Mouse (Mus musculus): ENCODE results near the gene Rgs7bp. TPM values are rescaled to one million over a fixed set of nuclear protein-coding genes. Genes with fewer than 3 reads are reported as not detected.
"Not testable (repeated sequence)": the region's sequence is repeated elsewhere in the genome, so short reads cannot be mapped to it uniquely, and the experiment has no call there.

The Rgs7bp gene
- polyA plus RNA-seq, 1 experiment from 2014 or later: 2.8 TPM

DNA sequence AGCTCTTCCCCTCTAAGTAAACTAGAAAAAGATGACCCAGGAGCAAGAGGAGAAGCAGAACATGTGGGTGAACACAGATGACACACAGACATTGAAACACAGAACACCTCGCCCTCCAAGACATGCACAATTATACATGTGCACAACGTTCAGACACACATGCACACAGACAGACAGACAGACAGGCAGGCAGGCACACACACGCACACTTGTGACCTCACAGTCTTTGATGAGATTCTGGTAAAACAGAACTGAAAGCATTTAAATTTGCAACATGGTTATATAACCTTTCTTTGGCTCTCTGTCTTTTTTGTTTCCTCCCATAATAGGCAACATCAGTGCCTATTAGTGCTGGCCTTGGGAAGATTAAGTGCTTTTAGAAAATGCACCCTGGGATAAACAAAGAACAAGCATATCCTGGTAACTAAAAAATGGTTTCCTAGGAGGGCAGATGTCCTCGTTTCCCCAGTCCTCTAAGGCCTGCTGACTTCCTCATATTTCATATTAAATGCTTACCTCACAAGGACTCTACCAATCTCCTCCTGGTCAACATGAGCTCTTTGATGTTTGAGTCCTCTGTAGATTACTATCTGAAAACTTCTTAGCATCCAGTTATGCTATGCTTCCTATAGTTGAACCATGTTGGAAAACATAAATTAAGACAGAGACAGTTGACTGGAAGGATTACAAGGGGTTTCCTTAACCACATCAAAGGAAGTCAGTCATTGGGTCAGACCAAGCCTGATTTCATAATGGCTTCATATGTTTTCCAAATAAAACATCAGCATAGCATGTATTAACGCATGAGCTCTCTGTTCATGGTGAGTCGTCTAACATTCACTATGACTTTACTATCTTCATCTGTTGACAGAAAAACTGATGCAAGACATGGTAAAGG lies 122.8 kb downstream of the Rgs7bp start:
- no peak overlapping the region for H3K4me2 ChIP-seq

GRCm38 (mm10) chr13:104930814-104931213 lies 123.9 kb downstream of the Rgs7bp start:
- Histone ChIP-seq H3K4me3 (no peak overlapping the region), H3K36me3 (no peaks in the 10 kb centered on the region), H3K27me3 (replicated peaks) (no peaks in the 10 kb centered on the region), H3K4me1 (no peaks in the 10 kb centered on the region), H3K4me2 (no peak overlapping the region), H3K9me3 (no peaks in the 10 kb centered on the region), H3K9ac (no peak overlapping the region), H3K27ac (replicated peaks) (no peak overlapping the region)
- ATAC-seq (ENCODE audit: extremely low read depth, insufficient number of reproducible peaks, low FRiP score, low TSS enrichment): no peak
- WGBS: 62% methylated on average over 3 of the region's 3 CpGs

More for the DNA sequence above, 122.8 kb downstream of the Rgs7bp start:
- no peaks in the 10 kb centered on the region for H3K9me3 ChIP-seq
- no peaks in the 10 kb centered on the region for H3K4me1 ChIP-seq
- no peak overlapping the region for H3K27ac ChIP-seq (replicated peaks)
- no peak overlapping the region for H3K4me3 ChIP-seq
- 67% methylated on average over 6 of the region's 6 CpGs for WGBS
- H3K27me3 ChIP-seq (replicated peaks): no peaks in the 10 kb centered on the region
- ATAC-seq (ENCODE audit: extremely low read depth, insufficient number of reproducible peaks, low FRiP score, low TSS enrichment): no peak
- H3K9ac ChIP-seq: no peak overlapping the region
- H3K36me3 ChIP-seq: no peaks in the 10 kb centered on the region

- no peak overlapping the region for H3K4me2 ChIP-seq
- H3K4me1 ChIP-seq: no peaks in the 10 kb centered on the region
- H3K27ac ChIP-seq (replicated peaks): no peak overlapping the region
- H3K9ac ChIP-seq: no peak overlapping the region
- no peaks in the 10 kb centered on the region for H3K9me3 ChIP-seq
- H3K27me3 ChIP-seq (replicated peaks): no peaks in the 10 kb centered on the region
- WGBS: 70% methylated on average over 16 of the region's 16 CpGs
- H3K36me3 ChIP-seq: no peaks in the 10 kb centered on the region
- ATAC-seq (ENCODE audit: extremely low read depth, insufficient number of reproducible peaks, low FRiP score, low TSS enrichment): no peak
- H3K4me3 ChIP-seq: no peak overlapping the region
Observed at GRCm38 (mm10) chr13:104918663-104919062, 136.1 kb downstream of the Rgs7bp start.

DNA sequence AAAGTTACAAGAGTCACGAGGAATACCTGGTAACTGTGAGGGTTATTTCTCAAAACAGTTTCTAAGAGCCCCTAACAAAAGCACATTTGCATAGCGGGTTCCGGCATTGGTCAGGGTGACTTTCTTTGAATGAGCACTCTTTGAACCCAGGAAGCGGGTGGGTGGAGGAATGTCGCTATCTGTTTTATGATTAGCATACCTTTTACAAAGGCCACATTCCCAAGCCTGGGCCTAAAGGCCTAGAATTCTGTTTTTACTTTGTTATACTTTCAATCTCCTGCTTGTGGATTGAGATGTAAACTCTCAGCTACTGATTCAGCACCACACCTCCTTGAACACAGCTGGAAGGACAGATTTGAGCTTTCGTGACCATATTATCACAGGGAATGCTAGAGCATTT lies 138.0 kb downstream of the Rgs7bp start:
- not testable (repeated sequence) for H3K27me3 ChIP-seq (replicated peaks); H3K4me1 ChIP-seq; H3K27ac ChIP-seq (replicated peaks); H3K9me3 ChIP-seq; H3K4me3 ChIP-seq; H3K9ac ChIP-seq; H3K4me2 ChIP-seq; H3K36me3 ChIP-seq; ATAC-seq (ENCODE audit: extremely low read depth, insufficient number of reproducible peaks, low FRiP score, low TSS enrichment)
- 75% methylated on average over 6 of the region's 6 CpGs for WGBS

GRCm38 (mm10) chr13:104916106-104916505 lies 138.6 kb downstream of the Rgs7bp start:
- Histone ChIP-seq H3K4me1 (no peaks in the 10 kb centered on the region), H3K36me3 (no peaks in the 10 kb centered on the region), H3K4me3 (no peak overlapping the region), H3K9ac (no peak overlapping the region), H3K27ac (replicated peaks) (no peak overlapping the region), H3K9me3 (no peaks in the 10 kb centered on the region), H3K4me2 (no peak overlapping the region), H3K27me3 (replicated peaks) (no peaks in the 10 kb centered on the region)
- ATAC-seq (ENCODE audit: extremely low read depth, insufficient number of reproducible peaks, low FRiP score, low TSS enrichment): no peak
- 94% methylated on average over 2 of the region's 2 CpGs for WGBS

GRCm38 (mm10) chr13:104914288-104914895 lies 140.3 kb downstream of the Rgs7bp start:
- H3K4me3 ChIP-seq: no peak overlapping the region
- H3K4me1 ChIP-seq: no peaks in the 10 kb centered on the region
- WGBS: 88% methylated on average over 17 of the region's 17 CpGs
- H3K27me3 ChIP-seq (replicated peaks): no peaks in the 10 kb centered on the region
- no peak overlapping the region for H3K4me2 ChIP-seq
- H3K9me3 ChIP-seq: no peaks in the 10 kb centered on the region
- no peak for ATAC-seq (ENCODE audit: extremely low read depth, insufficient number of reproducible peaks, low FRiP score, low TSS enrichment)
- no peak overlapping the region for H3K9ac ChIP-seq
- no peak overlapping the region for H3K27ac ChIP-seq (replicated peaks)
- no peaks in the 10 kb centered on the region for H3K36me3 ChIP-seq

- 79% methylated on average over 5 of the region's 5 CpGs for WGBS
- H3K36me3 ChIP-seq; H3K27ac ChIP-seq (replicated peaks); H3K4me3 ChIP-seq; H3K4me2 ChIP-seq; H3K4me1 ChIP-seq; H3K9me3 ChIP-seq; H3K9ac ChIP-seq; ATAC-seq (ENCODE audit: extremely low read depth, insufficient number of reproducible peaks, low FRiP score, low TSS enrichment); H3K27me3 ChIP-seq (replicated peaks): not testable (repeated sequence)
Observed at GRCm38 (mm10) chr13:104911626-104912025, 143.1 kb downstream of the Rgs7bp start.

- WGBS: 94% methylated on average over 1 of the region's 1 CpGs
- not testable (repeated sequence) for H3K9me3 ChIP-seq; H3K36me3 ChIP-seq; H3K4me2 ChIP-seq; H3K4me1 ChIP-seq; H3K27ac ChIP-seq (replicated peaks); ATAC-seq (ENCODE audit: extremely low read depth, insufficient number of reproducible peaks, low FRiP score, low TSS enrichment); H3K9ac ChIP-seq; H3K4me3 ChIP-seq; H3K27me3 ChIP-seq (replicated peaks)
Observed at GRCm38 (mm10) chr13:104911006-104911405, 143.7 kb downstream of the Rgs7bp start.

DNA sequence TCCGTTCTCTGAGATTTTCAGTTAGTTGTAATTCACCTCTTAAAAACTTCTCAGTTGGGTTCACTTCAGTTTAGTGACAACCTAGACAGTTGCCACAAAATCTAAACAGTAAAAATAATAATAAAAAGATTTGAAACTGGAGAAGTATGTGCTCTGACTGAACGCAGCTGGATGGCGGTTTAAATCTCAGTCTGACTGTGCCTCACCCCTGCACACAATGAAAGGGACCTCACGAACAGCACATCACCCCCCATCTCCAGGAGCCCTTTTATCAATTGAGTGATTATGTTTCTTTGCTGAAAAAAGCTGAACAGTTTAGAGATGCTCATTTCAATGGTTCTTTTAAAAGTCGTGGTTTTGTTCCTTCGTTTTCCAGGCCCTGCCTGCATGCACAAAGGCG lies 146.0 kb downstream of the Rgs7bp start:
- Histone ChIP-seq H3K4me2 (no peak overlapping the region), H3K4me3 (no peak overlapping the region), H3K4me1 (peaks cover 8% of the 10 kb centered on the region), H3K9ac (no peak overlapping the region), H3K36me3 (no peaks in the 10 kb centered on the region), H3K27ac (replicated peaks) (no peak overlapping the region), H3K9me3 (no peaks in the 10 kb centered on the region), H3K27me3 (replicated peaks) (no peaks in the 10 kb centered on the region)
- WGBS: 55% methylated on average over 7 of the region's 7 CpGs
- ATAC-seq (ENCODE audit: extremely low read depth, insufficient number of reproducible peaks, low FRiP score, low TSS enrichment): no peak

Other genes starting within 250 kb of the Rgs7bp start
- gene Cwc27, start 237.8 kb downstream of the Rgs7bp start, polyA plus RNA-seq (2015; fragmentation: Nextera tagmentation; extraction: Ambion mirVana): 18.5 and 21.5 TPM in 2 replicates
- 0.25 TPM in 2 replicates for gene Shisal2b, start 191.0 kb downstream of the Rgs7bp start, polyA plus RNA-seq (2015; fragmentation: Nextera tagmentation; extraction: Ambion mirVana)
- not detected in 2 replicates for gene 4933425L06Rik, start 27.2 kb upstream of the Rgs7bp start, polyA plus RNA-seq (2015; fragmentation: Nextera tagmentation; extraction: Ambion mirVana)
- gene Rnf180, start 239.9 kb upstream of the Rgs7bp start, polyA plus RNA-seq (2015; fragmentation: Nextera tagmentation; extraction: Ambion mirVana): 1.8 and 2.0 TPM in 2 replicates